Mouse (Mus musculus): ENCODE data around the gene Hist1h2ap. TPM values are rescaled to one million over a fixed set of nuclear protein-coding genes. Genes with fewer than 3 reads are reported as not detected.
"Not testable (repeated sequence)": the region's sequence is repeated elsewhere in the genome, so short reads cannot be mapped to it uniquely, and the experiment has no call there.

Gene Hist1h2ap
- polyA plus RNA-seq, 1 experiment from 2014 or later, result 6,723 TPM

DNA sequence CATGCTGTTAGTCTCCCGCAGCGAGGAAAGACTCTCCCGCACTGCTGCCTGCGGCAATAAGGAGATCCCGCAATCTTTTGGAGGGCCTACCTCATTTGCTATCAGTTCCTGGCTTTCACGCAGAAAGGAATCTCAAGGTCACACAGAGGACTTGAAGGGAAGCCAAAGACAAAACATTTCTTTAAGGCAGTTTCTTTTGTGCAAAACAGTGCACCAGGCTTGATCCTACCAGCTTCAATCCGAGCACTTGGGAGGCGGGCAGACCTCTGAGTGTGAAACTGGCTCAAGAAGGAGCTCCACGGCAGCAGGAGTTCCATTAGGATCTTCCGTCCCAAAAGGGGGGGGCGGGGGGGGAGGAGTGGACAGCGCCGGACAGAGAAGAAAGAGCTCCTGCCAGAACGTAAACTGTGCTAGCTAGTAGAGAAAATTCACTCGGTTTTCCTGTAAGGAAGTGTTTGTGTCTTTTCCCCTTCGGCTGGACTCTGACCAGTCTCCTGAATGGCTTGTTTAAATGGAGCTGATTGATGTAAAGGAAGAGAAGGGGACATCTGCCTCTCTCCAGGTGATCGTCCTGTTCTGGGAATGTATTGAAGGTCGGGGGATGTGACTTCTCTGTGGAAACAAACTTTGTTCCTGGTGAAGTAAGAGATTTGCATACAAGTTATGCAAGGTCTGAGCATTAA, 42.6 kb downstream of the Hist1h2ap start:
- no peaks in the 10 kb centered on the region for H3K36me3 ChIP-seq (replicated peaks)
- DNase-seq (ENCODE audit: extremely low spot score, low spot score), result peak; percentile 34
- 7% methylated on average over 18 of the region's 18 CpGs for WGBS
- no peaks in the 10 kb centered on the region for H3K9me3 ChIP-seq
- no peaks in the 10 kb centered on the region for H3K27me3 ChIP-seq (ENCODE audit: poor library complexity, severe bottlenecking)
- peaks cover 40% of the 10 kb centered on the region for H3K4me1 ChIP-seq
- H3K4me3 ChIP-seq, result peak overlapping the region; percentile 41
- peak overlapping the region; percentile 86 for H3K27ac ChIP-seq

- Histone ChIP-seq H3K36me3 (replicated peaks) (no peaks in the 10 kb centered on the region), H3K4me1 (peaks cover 48% of the 10 kb centered on the region), H3K27ac (peak overlapping the region; percentile 91), H3K27me3 (ENCODE audit: poor library complexity, severe bottlenecking) (no peaks in the 10 kb centered on the region), H3K4me3 (no peak overlapping the region), H3K9me3 (no peaks in the 10 kb centered on the region)
- 70% methylated on average over 6 of the region's 6 CpGs for WGBS
- DNase-seq (ENCODE audit: extremely low spot score, low spot score), result no peak
Measured at GRCm38 (mm10) chr13:21789925-21790324, 43.4 kb downstream of the Hist1h2ap start.

- Histone ChIP-seq H3K27me3 (ENCODE audit: poor library complexity, severe bottlenecking) (no peaks in the 10 kb centered on the region), H3K4me1 (peaks cover 60% of the 10 kb centered on the region), H3K27ac (peak overlapping the region; percentile 91), H3K36me3 (replicated peaks) (no peaks in the 10 kb centered on the region), H3K4me3 (peak overlapping the region; percentile 53), H3K9me3 (no peaks in the 10 kb centered on the region)
- peak; percentile 26 for DNase-seq (ENCODE audit: extremely low spot score, low spot score)
- WGBS, result 10% methylated on average over 17 of the region's 21 CpGs
Measured at GRCm38 (mm10) chr13:21787760-21788593, 45.3 kb downstream of the Hist1h2ap start.

- H3K36me3 ChIP-seq (replicated peaks); H3K9me3 ChIP-seq; H3K27me3 ChIP-seq (ENCODE audit: poor library complexity, severe bottlenecking): not testable (repeated sequence)
- under 1% methylated on average over 39 of the region's 63 CpGs for WGBS
- peak within 1 kb of the TSS; percentile 99 for H3K27ac ChIP-seq
- peak; percentile 90 for DNase-seq (ENCODE audit: extremely low spot score, low spot score)
- peak within 1 kb of the TSS; percentile 53 for H3K4me3 ChIP-seq
- H3K4me1 ChIP-seq, result peaks cover 67% of the 10 kb centered on the region
Measured at GRCm38 (mm10) chr13:21786899-21787629, 46.2 kb downstream of the Hist1h2ap start, which contains the start of the genes Hist1h2an and Hist1h2bp. TSS of gene Hist1h2an (minus strand) at chr13:21787218. TSS of gene Hist1h2bp (plus strand) at chr13:21787461.

GRCm38 (mm10) chr13:21786189-21786898, 47.0 kb downstream of the Hist1h2ap start:
- H3K4me3 ChIP-seq, result peak overlapping the region; percentile 53
- peak overlapping the region; percentile 99 for H3K27ac ChIP-seq
- 6% methylated on average over 8 of the region's 8 CpGs for WGBS
- H3K36me3 ChIP-seq (replicated peaks), result no peaks in the 10 kb centered on the region
- no peaks in the 10 kb centered on the region for H3K9me3 ChIP-seq
- H3K4me1 ChIP-seq, result peaks cover 68% of the 10 kb centered on the region
- DNase-seq (ENCODE audit: extremely low spot score, low spot score), result peak; percentile 35
- H3K27me3 ChIP-seq (ENCODE audit: poor library complexity, severe bottlenecking), result no peaks in the 10 kb centered on the region

- Histone ChIP-seq H3K36me3 (replicated peaks) (no peaks in the 10 kb centered on the region), H3K27me3 (ENCODE audit: poor library complexity, severe bottlenecking) (no peaks in the 10 kb centered on the region), H3K4me1 (peaks cover 65% of the 10 kb centered on the region), H3K4me3 (peak overlapping the region; percentile 56), H3K27ac (peak overlapping the region; percentile 99), H3K9me3 (no peaks in the 10 kb centered on the region)
- DNase-seq (ENCODE audit: extremely low spot score, low spot score), result peak; percentile 17
- WGBS, result 27% methylated on average over 6 of the region's 6 CpGs
Measured at GRCm38 (mm10) chr13:21784311-21784710, 49.0 kb downstream of the Hist1h2ap start.

DNA sequence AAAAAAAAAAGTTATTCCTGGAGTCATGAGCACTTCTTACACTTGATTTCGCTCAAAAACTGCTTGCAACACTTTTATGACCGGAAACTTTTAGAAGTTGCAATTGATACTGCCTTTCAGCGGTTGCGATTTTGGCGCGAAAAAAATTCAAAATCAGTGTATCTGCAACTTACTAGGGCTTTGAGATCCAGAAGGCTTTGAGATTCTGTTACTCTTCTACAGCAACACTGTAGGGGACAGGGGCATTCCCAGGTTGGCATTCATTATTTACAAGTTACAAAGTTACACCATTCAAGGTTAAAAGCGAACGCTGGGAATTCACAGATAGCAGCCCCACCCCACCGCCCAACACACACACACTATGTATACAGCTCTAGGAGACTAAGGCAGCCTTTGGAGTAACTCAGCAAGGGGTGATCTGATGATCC, 49.6 kb downstream of the Hist1h2ap start:
- no peaks in the 10 kb centered on the region for H3K36me3 ChIP-seq (replicated peaks)
- peaks cover 61% of the 10 kb centered on the region for H3K4me1 ChIP-seq
- H3K4me3 ChIP-seq, result peak overlapping the region; percentile 56
- no peaks in the 10 kb centered on the region for H3K9me3 ChIP-seq
- H3K27ac ChIP-seq, result peak overlapping the region; percentile 99
- 2% methylated on average over 9 of the region's 9 CpGs for WGBS
- peak; percentile 63 for DNase-seq (ENCODE audit: extremely low spot score, low spot score)
- H3K27me3 ChIP-seq (ENCODE audit: poor library complexity, severe bottlenecking), result no peaks in the 10 kb centered on the region

DNA sequence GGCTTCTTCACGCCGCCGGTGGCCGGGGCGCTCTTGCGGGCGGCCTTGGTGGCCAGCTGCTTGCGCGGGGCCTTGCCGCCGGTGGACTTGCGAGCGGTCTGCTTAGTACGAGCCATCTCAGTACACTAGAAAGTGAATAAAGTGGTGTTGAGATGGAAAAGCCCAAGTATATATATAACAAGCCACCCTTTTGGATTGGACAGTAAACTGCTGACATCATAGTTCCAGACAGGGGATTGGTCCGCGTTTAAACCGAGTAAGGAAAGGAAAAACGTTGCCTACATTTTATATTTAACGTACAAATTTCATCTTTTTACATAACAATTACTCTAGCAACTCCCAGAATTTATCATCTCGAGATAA, 50.1 kb downstream of the Hist1h2ap start, which contains the start of gene Hist1h3i:
Hist1h3i (minus strand) TSS at position 116 of the 363 bp plus-strand sequence.
- peak; percentile 56 for DNase-seq (ENCODE audit: extremely low spot score, low spot score)
- H3K9me3 ChIP-seq, result no peaks in the 10 kb centered on the region
- no peaks in the 10 kb centered on the region for H3K36me3 ChIP-seq (replicated peaks)
- H3K27me3 ChIP-seq (ENCODE audit: poor library complexity, severe bottlenecking), result no peaks in the 10 kb centered on the region
- peak within 1 kb of the TSS; percentile 99 for H3K27ac ChIP-seq
- peaks cover 61% of the 10 kb centered on the region for H3K4me1 ChIP-seq
- WGBS, result under 1% methylated on average over 16 of the region's 20 CpGs
- H3K4me3 ChIP-seq, result peak within 1 kb of the TSS; percentile 56

Small RNA genes within 50 kb of the gene (microRNA-seq; reads per million reads assigned to microRNA genes)
- gene Gm19658, result not detected
- gene Gm44346, result not detected
- not detected for gene Gm44466

Other genes with a start within 250 kb of the Hist1h2ap start
- not detected in 2 replicates for gene Olfr1362, start 219.5 kb downstream of the Hist1h2ap start, polyA plus RNA-seq (2016; fragmentation: Nextera tagmentation; extraction: Ambion mirVana)
- not detected in 2 replicates for gene Olfr11, start 191.0 kb downstream of the Hist1h2ap start, polyA plus RNA-seq (2016; fragmentation: Nextera tagmentation; extraction: Ambion mirVana)
- gene Olfr1361, start 170.1 kb downstream of the Hist1h2ap start, polyA plus RNA-seq (2016; fragmentation: Nextera tagmentation; extraction: Ambion mirVana), result not detected in 2 replicates
- gene Olfr1360, start 156.1 kb downstream of the Hist1h2ap start, polyA plus RNA-seq (2016; fragmentation: Nextera tagmentation; extraction: Ambion mirVana), result not detected in 2 replicates
- not detected in 2 replicates for gene Olfr1359, start 135.4 kb downstream of the Hist1h2ap start, polyA plus RNA-seq (2016; fragmentation: Nextera tagmentation; extraction: Ambion mirVana)
- gene Hist1h2bl, start 117.4 kb downstream of the Hist1h2ap start, polyA plus RNA-seq (2016; fragmentation: Nextera tagmentation; extraction: Ambion mirVana), result 1.5 and 2.0 TPM in 2 replicates
- 11.9 and 12.0 TPM in 2 replicates for gene Hist1h2ai, start 117.1 kb downstream of the Hist1h2ap start, polyA plus RNA-seq (2016; fragmentation: Nextera tagmentation; extraction: Ambion mirVana)
- gene Hist1h3h, start 115.8 kb downstream of the Hist1h2ap start, polyA plus RNA-seq (2016; fragmentation: Nextera tagmentation; extraction: Ambion mirVana), result 9.4 and 11.1 TPM in 2 replicates
- 5.3 and 5.6 TPM in 2 replicates for gene Hist1h2bm, start 111.5 kb downstream of the Hist1h2ap start, polyA plus RNA-seq (2016; fragmentation: Nextera tagmentation; extraction: Ambion mirVana)
- 0.97 and 1.8 TPM in 2 replicates for gene Hist1h4j, start 98.4 kb downstream of the Hist1h2ap start, polyA plus RNA-seq (2016; fragmentation: Nextera tagmentation; extraction: Ambion mirVana)
- 1.8 and 5.8 TPM in 2 replicates for gene Hist1h4k, start 83.0 kb downstream of the Hist1h2ap start, polyA plus RNA-seq (2016; fragmentation: Nextera tagmentation; extraction: Ambion mirVana)
- gene Hist1h2ak, start 79.7 kb downstream of the Hist1h2ap start, polyA plus RNA-seq (2016; fragmentation: Nextera tagmentation; extraction: Ambion mirVana), result 17.5 and 18.1 TPM in 2 replicates
- gene Hist1h2bn, start 79.4 kb downstream of the Hist1h2ap start, polyA plus RNA-seq (2016; fragmentation: Nextera tagmentation; extraction: Ambion mirVana), result 1.6 and 1.8 TPM in 2 replicates
- gene Hist1h1b, start 52.9 kb downstream of the Hist1h2ap start, polyA plus RNA-seq (2016; fragmentation: Nextera tagmentation; extraction: Ambion mirVana), result 37.0 and 43.0 TPM in 2 replicates
- 120 and 124 TPM in 2 replicates for gene Hist1h3i, start 50.1 kb downstream of the Hist1h2ap start, polyA plus RNA-seq (2016; fragmentation: Nextera tagmentation; extraction: Ambion mirVana)
- gene Hist1h2an, start 46.3 kb downstream of the Hist1h2ap start, polyA plus RNA-seq (2016; fragmentation: Nextera tagmentation; extraction: Ambion mirVana), result 11.9 and 17.4 TPM in 2 replicates
- gene Hist1h2bp, start 46.0 kb downstream of the Hist1h2ap start, polyA plus RNA-seq (2016; fragmentation: Nextera tagmentation; extraction: Ambion mirVana), result 4.3 and 4.8 TPM in 2 replicates
- gene Hist1h2bq, start 23.3 kb downstream of the Hist1h2ap start, polyA plus RNA-seq (2016; fragmentation: Nextera tagmentation; extraction: Ambion mirVana), result 19.8 and 21.9 TPM in 2 replicates
- 4.2 TPM in 1 of 2 replicates, not detected in the other for gene Hist1h2ao, start 23.0 kb downstream of the Hist1h2ap start, polyA plus RNA-seq (2016; fragmentation: Nextera tagmentation; extraction: Ambion mirVana)
- not detected in 2 replicates for gene Hist1h4m, start 21.8 kb downstream of the Hist1h2ap start, polyA plus RNA-seq (2016; fragmentation: Nextera tagmentation; extraction: Ambion mirVana)
- 9.3 and 9.4 TPM in 2 replicates for gene Hist1h4n, start 1.3 kb downstream of the Hist1h2ap start, polyA plus RNA-seq (2016; fragmentation: Nextera tagmentation; extraction: Ambion mirVana)
- 20.1 and 23.1 TPM in 2 replicates for gene Hist1h2br, start 236 bp upstream of the Hist1h2ap start, polyA plus RNA-seq (2016; fragmentation: Nextera tagmentation; extraction: Ambion mirVana)
- gene Zfp184, start 111.6 kb upstream of the Hist1h2ap start, polyA plus RNA-seq (2016; fragmentation: Nextera tagmentation; extraction: Ambion mirVana), result 24.3 and 26.8 TPM in 2 replicates
- gene Pom121l2, start 147.7 kb upstream of the Hist1h2ap start, polyA plus RNA-seq (2016; fragmentation: Nextera tagmentation; extraction: Ambion mirVana), result 0.09 TPM in 1 of 2 replicates, not detected in the other
- 0.26 and 0.41 TPM in 2 replicates for gene Prss16, start 176.2 kb upstream of the Hist1h2ap start, polyA plus RNA-seq (2016; fragmentation: Nextera tagmentation; extraction: Ambion mirVana)
- 12.1 and 14.3 TPM in 2 replicates for gene Hist1h2ah, start 202.1 kb upstream of the Hist1h2ap start, polyA plus RNA-seq (2016; fragmentation: Nextera tagmentation; extraction: Ambion mirVana)
- 6.4 and 7.7 TPM in 2 replicates for gene Hist1h2bk, start 202.4 kb upstream of the Hist1h2ap start, polyA plus RNA-seq (2016; fragmentation: Nextera tagmentation; extraction: Ambion mirVana)
- 53.1 and 58.6 TPM in 2 replicates for gene Hist1h4i, start 207.9 kb upstream of the Hist1h2ap start, polyA plus RNA-seq (2016; fragmentation: Nextera tagmentation; extraction: Ambion mirVana)
- 54.9 and 55.0 TPM in 2 replicates for gene Hist1h2ag, start 209.4 kb upstream of the Hist1h2ap start, polyA plus RNA-seq (2016; fragmentation: Nextera tagmentation; extraction: Ambion mirVana)
- 11.7 and 14.9 TPM in 2 replicates for gene Hist1h2bj, start 209.7 kb upstream of the Hist1h2ap start, polyA plus RNA-seq (2016; fragmentation: Nextera tagmentation; extraction: Ambion mirVana)

Data from forebrain, embryonic 10.5 days (tissue).